ENCODE assay signal across 10 mouse cellular contexts in genomic region chr3:104667451-104667850, GRCm38 (mm10). TPM values are rescaled to one million over a fixed set of nuclear protein-coding genes. Genes with fewer than 3 reads are reported as not detected.
DNase-seq lines count a peak whose midpoint lies in the region; ATAC-seq lines count a peak whose summit lies in the region.
"Had no signal": no experiment of that assay in that cellular context is flagged by ENCODE, and none has a peak within 500 bp of the region (broad histone marks: within the 10 kb centered on the region; RNA-seq: fewer than 3 reads in every experiment).

No protein-coding gene starts in this region.

- peak overlapping the region; percentile 36; the same call in 1 of the 2 replicates for H3K27ac ChIP-seq in liver, embryonic 15.5 days (replicated peaks)
- H3K27ac ChIP-seq in liver, embryonic 11.5 days (ENCODE audit: low read depth, low read length): no peak overlapping the region
- H3K27ac ChIP-seq in heart, embryonic 12.5 days (ENCODE audit: poor library complexity, severe bottlenecking): peak overlapping the region; percentile 7; the same call in 1 of the 2 replicates
- no peak overlapping the region for H3K27ac ChIP-seq in stomach, embryonic 16.5 days (ENCODE audit: low read length)
- H3K27ac ChIP-seq: hindbrain, postnatal 0 days; kidney, postnatal 0 days had no signal

- H3K27me3 ChIP-seq in liver, embryonic 15.5 days: no peaks in the 10 kb centered on the region
- H3K27me3 ChIP-seq in liver, embryonic 11.5 days (replicated peaks; ENCODE audit: control insufficient read depth, insufficient read depth, low read length): no peaks in the 10 kb centered on the region
- H3K27me3 ChIP-seq in heart, embryonic 12.5 days (replicated peaks): no peaks in the 10 kb centered on the region
- H3K27me3 ChIP-seq in stomach, embryonic 16.5 days (ENCODE audit: control insufficient read depth, insufficient read depth, low read length): no peaks in the 10 kb centered on the region

- H3K9ac ChIP-seq in liver, embryonic 15.5 days: no peak overlapping the region
- H3K9ac ChIP-seq in liver, embryonic 11.5 days (ENCODE audit: low read depth, low read length): no peak overlapping the region
- H3K9ac ChIP-seq in heart, embryonic 12.5 days: no peak overlapping the region
- 0 out of 2 replicates have a peak overlapping the region, but pooled peaks have one; percentile 3 for H3K9ac ChIP-seq in stomach, embryonic 16.5 days (ENCODE audit: low read length)

- H3K4me2 ChIP-seq in liver, embryonic 15.5 days: no peak overlapping the region
- H3K4me2 ChIP-seq in liver, embryonic 11.5 days: no peak overlapping the region
- 0 out of 2 replicates have a peak overlapping the region, but pooled peaks have one; percentile 11 for H3K4me2 ChIP-seq in heart, embryonic 12.5 days
- H3K4me2 ChIP-seq in stomach, embryonic 16.5 days (ENCODE audit: low read depth, low read length): no peak overlapping the region

- WGBS in liver, embryonic 15.5 days (ENCODE audit: insufficient replicate concordance): 48% methylated on average over 10 of the region's 10 CpGs
- 61% methylated on average over 10 of the region's 10 CpGs for WGBS in liver, embryonic 11.5 days
- WGBS in heart, embryonic 12.5 days: 24% methylated on average over 10 of the region's 10 CpGs
- 63% methylated on average over 10 of the region's 10 CpGs for whole genome bisulfite sequencing in stomach, embryonic 16.5 days

- H3K4me3 ChIP-seq in liver, embryonic 15.5 days (replicated peaks): no peak overlapping the region
- H3K4me3 ChIP-seq in liver, embryonic 11.5 days (ENCODE audit: low read depth, low read length): no peak overlapping the region
- no peak overlapping the region for H3K4me3 ChIP-seq in heart, embryonic 12.5 days
- no peak overlapping the region for H3K4me3 ChIP-seq in stomach, embryonic 16.5 days (replicated peaks; ENCODE audit: low read length)

- ATAC-seq in frontal cortex, adult (ENCODE audit: low TSS enrichment): peak; percentile 41; the same call in 1 of the 2 replicates
- no peak for ATAC-seq in liver, embryonic 15.5 days (ENCODE audit: insufficient read depth)
- no peak for ATAC-seq in liver, embryonic 11.5 days (replicated peaks; ENCODE audit: low FRiP score)
- ATAC-seq in heart, embryonic 12.5 days (ENCODE audit: insufficient number of reproducible peaks, low FRiP score): no peak
- no peak for ATAC-seq in stomach, embryonic 16.5 days (ENCODE audit: insufficient read depth, low FRiP score)
- ATAC-seq: hindbrain, postnatal 0 days had no signal

- H3K9me3 ChIP-seq in liver, embryonic 15.5 days (replicated peaks): no peaks in the 10 kb centered on the region
- no peaks in the 10 kb centered on the region for H3K9me3 ChIP-seq in liver, embryonic 11.5 days (ENCODE audit: control insufficient read depth, low read length)
- no peaks in the 10 kb centered on the region for H3K9me3 ChIP-seq in heart, embryonic 12.5 days (replicated peaks)
- H3K9me3 ChIP-seq in stomach, embryonic 16.5 days (replicated peaks; ENCODE audit: control insufficient read depth, low read length): no peaks in the 10 kb centered on the region

- peaks cover 66% of the 10 kb centered on the region for H3K4me1 ChIP-seq in liver, embryonic 15.5 days (replicated peaks)
- H3K4me1 ChIP-seq in liver, embryonic 11.5 days (replicated peaks; ENCODE audit: control insufficient read depth, insufficient read depth, low read length): peaks cover 26% of the 10 kb centered on the region
- H3K4me1 ChIP-seq in heart, embryonic 12.5 days (replicated peaks): peaks cover 34% of the 10 kb centered on the region
- H3K4me1 ChIP-seq in stomach, embryonic 16.5 days (ENCODE audit: control insufficient read depth, insufficient read depth, low read length): peaks cover 18% of the 10 kb centered on the region

- DNase-seq in frontal cortex, postnatal 36 days (ENCODE audit: low spot score in 2 of 2): no peak
- no peak for DNase-seq in liver, embryonic 11.5 days (ENCODE audit: low spot score)
- DNase-seq in lung, adult 18-20 months: no peak
- DNase-seq in urinary bladder, postnatal 36 days (ENCODE audit: low spot score in 2 of 2): no peak

- H3K36me3 ChIP-seq in liver, embryonic 15.5 days (replicated peaks): no peaks in the 10 kb centered on the region
- H3K36me3 ChIP-seq in liver, embryonic 11.5 days (ENCODE audit: control insufficient read depth, insufficient read depth, low read length): no peaks in the 10 kb centered on the region
- no peaks in the 10 kb centered on the region for H3K36me3 ChIP-seq in heart, embryonic 12.5 days
- no peaks in the 10 kb centered on the region for H3K36me3 ChIP-seq in stomach, embryonic 16.5 days (ENCODE audit: control insufficient read depth, insufficient read depth, low read length)

RNA-seq across cellular contexts. Expression of gene Slc16a1, which starts 29.0 kb away (rescaled TPM):
- 86.3 and 95.2 TPM in 2 replicates for polyA plus RNA-seq in liver, embryonic 15.5 days (2015; fragmentation: Nextera tagmentation; extraction: Ambion mirVana)
- 92.2 and 109 TPM in 2 replicates for polyA plus RNA-seq in liver, embryonic 11.5 days (2014; fragmentation: Nextera tagmentation; extraction: Ambion mirVana)
- 89.3 and 89.4 TPM in 2 replicates for polyA plus RNA-seq in heart, embryonic 12.5 days (2016; fragmentation: Nextera tagmentation; extraction: Ambion mirVana)
- 36.6 and 36.8 TPM in 2 replicates for polyA plus RNA-seq in stomach, embryonic 16.5 days (2015; fragmentation: Nextera tagmentation; extraction: Ambion mirVana)

Comparison
In these comparisons a context has a peak if more than half of its experiments do, and no peak if none do; other contexts are left out.
1. H3K27ac ChIP-seq: peak in liver, embryonic 15.5 days (single experiment) and heart, embryonic 12.5 days (single experiment); none in liver, embryonic 11.5 days (single experiment) and stomach, embryonic 16.5 days (single experiment).